8 mouse cellular contexts compared by ENCODE assay signal in genomic region chr12:83072951-83073878, GRCm38 (mm10).
DNase-seq lines count a peak whose midpoint lies in the region; ATAC-seq lines count a peak whose summit lies in the region.

No protein-coding gene starts in this region.

- no peak for DNase-seq in kidney, adult 8-10 months
- peak; percentile 88 for DNase-seq in embryonic facial prominence, embryonic 14.5 days (ENCODE audit: low spot score)
- DNase-seq in kidney, postnatal 4 days = peak; percentile 62 to 74
- DNase-seq in B cell, adult 2 months = no peak

- H3K36me3 ChIP-seq in kidney, embryonic 16.5 days (ENCODE audit: insufficient read depth, low read length) = no peaks in the 10 kb centered on the region
- H3K36me3 ChIP-seq in embryonic facial prominence, embryonic 14.5 days (ENCODE audit: control insufficient read depth, insufficient read depth, low read length) = no peaks in the 10 kb centered on the region
- no peaks in the 10 kb centered on the region for H3K36me3 ChIP-seq in heart, embryonic 12.5 days
- H3K36me3 ChIP-seq in stomach, embryonic 16.5 days (ENCODE audit: control insufficient read depth, insufficient read depth, low read length) = no peaks in the 10 kb centered on the region

- peak overlapping the region; percentile 27; the same call in 1 of the 2 replicates for H3K9ac ChIP-seq in kidney, embryonic 16.5 days (replicated peaks; ENCODE audit: low read length)
- H3K9ac ChIP-seq in embryonic facial prominence, embryonic 14.5 days (ENCODE audit: low read depth, low read length) = no peak overlapping the region
- peak overlapping the region; percentile 38; the same call in 1 of the 2 replicates for H3K9ac ChIP-seq in heart, embryonic 12.5 days
- no peak overlapping the region; the same call in 1 of the 2 replicates for H3K9ac ChIP-seq in stomach, embryonic 16.5 days (ENCODE audit: low read length)

- 30% methylated on average over 13 of the region's 13 CpGs for WGBS in kidney, embryonic 16.5 days
- WGBS in embryonic facial prominence, embryonic 14.5 days = 17% methylated on average over 13 of the region's 13 CpGs
- 5% methylated on average over 13 of the region's 13 CpGs for WGBS in heart, embryonic 12.5 days
- 25% methylated on average over 13 of the region's 13 CpGs for WGBS in stomach, embryonic 16.5 days

- no peaks in the 10 kb centered on the region for H3K27me3 ChIP-seq in kidney, embryonic 16.5 days (ENCODE audit: insufficient read depth, low read length)
- no peaks in the 10 kb centered on the region for H3K27me3 ChIP-seq in embryonic facial prominence, embryonic 14.5 days (replicated peaks; ENCODE audit: control insufficient read depth, insufficient read depth, low read length)
- no peaks in the 10 kb centered on the region for H3K27me3 ChIP-seq in heart, embryonic 12.5 days (replicated peaks)
- no peaks in the 10 kb centered on the region for H3K27me3 ChIP-seq in stomach, embryonic 16.5 days (ENCODE audit: control insufficient read depth, insufficient read depth, low read length)

- peak; percentile 84 for ATAC-seq in kidney, embryonic 16.5 days (ENCODE audit: low FRiP score, low TSS enrichment)
- peak; percentile 97 for ATAC-seq in embryonic facial prominence, embryonic 14.5 days (ENCODE audit: low read depth)
- peak; percentile 97 for ATAC-seq in heart, embryonic 12.5 days (ENCODE audit: insufficient number of reproducible peaks, low FRiP score)
- peak; percentile 76 for ATAC-seq in megakaryocyte progenitor cell, adult 5-6 weeks (replicated peaks; ENCODE audit: poor library complexity)
- peak; percentile 96 for ATAC-seq in stomach, embryonic 16.5 days (ENCODE audit: insufficient read depth, low FRiP score)

- H3K4me1 ChIP-seq in kidney, embryonic 16.5 days (ENCODE audit: insufficient read depth, low read length) = peaks cover 24% of the 10 kb centered on the region
- peaks cover 11% of the 10 kb centered on the region for H3K4me1 ChIP-seq in embryonic facial prominence, embryonic 14.5 days (ENCODE audit: control insufficient read depth, insufficient read depth, low read length)
- H3K4me1 ChIP-seq in heart, embryonic 12.5 days (replicated peaks) = peaks cover 56% of the 10 kb centered on the region
- H3K4me1 ChIP-seq in stomach, embryonic 16.5 days (ENCODE audit: control insufficient read depth, insufficient read depth, low read length) = peaks cover 16% of the 10 kb centered on the region

- H3K4me2 ChIP-seq in kidney, embryonic 16.5 days (replicated peaks; ENCODE audit: low read depth, low read length) = no peak overlapping the region
- peak overlapping the region; percentile 18; the same call in 1 of the 2 replicates for H3K4me2 ChIP-seq in embryonic facial prominence, embryonic 14.5 days (ENCODE audit: low read depth, low read length)
- H3K4me2 ChIP-seq in heart, embryonic 12.5 days = peak overlapping the region; percentile 51
- no peak overlapping the region for H3K4me2 ChIP-seq in stomach, embryonic 16.5 days (ENCODE audit: low read depth, low read length)

- no peak overlapping the region for H3K4me3 ChIP-seq in kidney, embryonic 16.5 days (ENCODE audit: low read length)
- H3K4me3 ChIP-seq in embryonic facial prominence, embryonic 14.5 days (ENCODE audit: low read depth, low read length) = no peak overlapping the region
- no peak overlapping the region for H3K4me3 ChIP-seq in heart, embryonic 12.5 days
- no peak overlapping the region for H3K4me3 ChIP-seq in stomach, embryonic 16.5 days (replicated peaks; ENCODE audit: low read length)

- H3K9me3 ChIP-seq in kidney, embryonic 16.5 days (ENCODE audit: low read length) = no peaks in the 10 kb centered on the region
- no peaks in the 10 kb centered on the region for H3K9me3 ChIP-seq in embryonic facial prominence, embryonic 14.5 days (ENCODE audit: control insufficient read depth, low read length)
- no peaks in the 10 kb centered on the region for H3K9me3 ChIP-seq in heart, embryonic 12.5 days (replicated peaks)
- no peaks in the 10 kb centered on the region for H3K9me3 ChIP-seq in stomach, embryonic 16.5 days (replicated peaks; ENCODE audit: control insufficient read depth, low read length)

- H3K27ac ChIP-seq in kidney, embryonic 16.5 days (ENCODE audit: low read length) = peak overlapping the region; percentile 83
- H3K27ac ChIP-seq in embryonic facial prominence, embryonic 14.5 days (replicated peaks; ENCODE audit: low read depth, low read length) = peak overlapping the region; percentile 42
- H3K27ac ChIP-seq in heart, embryonic 12.5 days (ENCODE audit: poor library complexity, severe bottlenecking) = peak overlapping the region; percentile 96
- H3K27ac ChIP-seq in stomach, embryonic 16.5 days (ENCODE audit: low read length) = peak overlapping the region; percentile 46

Comparison
In these comparisons a context has a peak if more than half of its experiments do, and no peak if none do; other contexts are left out.
1. DNase-seq: peak in embryonic facial prominence, embryonic 14.5 days (single experiment) and kidney, postnatal 4 days (2 of 2); none in kidney, adult 8-10 months (0 of 2) and B cell, adult 2 months (0 of 2).
2. H3K27ac ChIP-seq: peak in every context shown above with its lines; median percentile 96 in heart, embryonic 12.5 days; 83 in kidney, embryonic 16.5 days; 46 in stomach, embryonic 16.5 days; 42 in embryonic facial prominence, embryonic 14.5 days.
3. H3K4me2 ChIP-seq: peak in embryonic facial prominence, embryonic 14.5 days (single experiment) and heart, embryonic 12.5 days (single experiment); none in kidney, embryonic 16.5 days (single experiment) and stomach, embryonic 16.5 days (single experiment).
4. H3K9ac ChIP-seq: peak in kidney, embryonic 16.5 days (single experiment) and heart, embryonic 12.5 days (single experiment); none in embryonic facial prominence, embryonic 14.5 days (single experiment) and stomach, embryonic 16.5 days (single experiment).
5. Peak in every context shown above with its lines, with median percentiles within 50 percentile points of each other: ATAC-seq.